Mouse (Mus musculus) cerebellum, adult 2 months (tissue): Measurements from ENCODE around the gene Thnsl1. TPM values are rescaled to one million over a fixed set of nuclear protein-coding genes. Genes with fewer than 3 reads are reported as not detected.
A peak's percentile ranks its signal among the peaks of the same experiment; 100 is the strongest.

Experiments
- DNase-seq, 2 experiments: peaks; one replicate each; pipeline ENCODE4 v3.0.0; 2021
- H3K27ac ChIP-seq: fragments of 200-500 bp; 2 replicates; pipeline ENCODE4 v1.5.1; 2012; ENCODE audit warnings: low read length, control low read depth, inconsistent platforms; ENCODE audit not compliant: insufficient read depth
- H3K27me3 ChIP-seq: fragments of 200-500 bp; 2 replicates; pipeline ENCODE4 v1.6.1; 2012; ENCODE audit warnings: inconsistent platforms, mild to moderate bottlenecking, low read length, moderate library complexity; ENCODE audit not compliant: control insufficient read depth, insufficient read depth
- H3K4me1 ChIP-seq: fragments of 200-500 bp; 2 replicates; pipeline ENCODE4 v1.6.1; 2011; ENCODE audit warnings: low read length; ENCODE audit not compliant: control insufficient read depth, insufficient read depth
- H3K4me3 ChIP-seq: fragments of 200-500 bp; replicated peaks from 2 replicates; pipeline ENCODE3; 2011; ENCODE audit warnings: mild to moderate bottlenecking, low read depth, low read length, control low read depth; ENCODE audit not compliant: insufficient read depth
- CTCF ChIP-seq: fragments of 200-500 bp; IDR thresholded peaks from 2 replicates; pipeline ENCODE4 v1.5.1; 2011; ENCODE audit warnings: low read depth, mild to moderate bottlenecking, control low read depth, low read length, moderate library complexity, borderline replicate concordance; ENCODE audit not compliant: insufficient read depth
- POLR2A ChIP-seq: fragments of 200-500 bp; IDR thresholded peaks from 2 replicates; pipeline ENCODE4 v1.6.1; 2011; ENCODE audit warnings: low read length, control low read depth, borderline replicate concordance; ENCODE audit not compliant: insufficient read depth
- WGBS: fragments of 180-500 bp; shearing (Covaris S2); methylation state at CpG from one replicate; pipeline ENCODE4 v1.1.7; 2018; 5-methylcytosine and 5-hydroxymethylcytosine counted together
- polyA plus RNA-seq: library from polyadenylated mRNA; depleted of rRNA; stranded (reverse); fragments of >200 nt; gene quantifications from 2 replicates; pipeline ENCODE4 v1.2.3, GENCODE M21; 2012

The Thnsl1 gene
- polyA plus RNA-seq, 1 experiment, result 11.5 TPM

DNA sequence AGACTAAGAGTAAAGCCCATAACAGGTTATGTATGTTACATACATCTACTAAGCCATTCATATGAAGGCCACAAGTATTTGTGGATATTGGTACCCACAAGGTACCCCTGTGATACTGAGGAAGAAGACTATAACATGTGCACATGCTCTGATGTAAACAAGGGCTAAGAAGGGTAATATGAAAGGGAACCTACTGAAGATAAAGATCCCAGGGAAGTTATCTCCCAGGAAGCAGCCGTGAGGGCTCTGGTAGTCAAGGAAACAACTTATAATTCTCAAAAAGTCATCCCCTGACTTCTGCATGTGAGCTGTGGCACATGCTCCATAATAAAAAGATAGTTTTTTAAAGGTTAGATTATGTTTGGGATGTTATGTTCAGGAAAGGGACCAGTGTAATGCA is 14.3 kb upstream of the Thnsl1 start:
- no peak for DNase-seq
- H3K27me3 ChIP-seq, result no peaks in the 10 kb centered on the region
- WGBS, result 86% methylated on average over 1 of the region's 1 CpGs
- TF ChIP-seq POLR2A, result no peak
- no peak for TF ChIP-seq CTCF
- no peak overlapping the region for H3K27ac ChIP-seq
- no peaks in the 10 kb centered on the region for H3K4me1 ChIP-seq
- H3K4me3 ChIP-seq, result no peak overlapping the region

DNA sequence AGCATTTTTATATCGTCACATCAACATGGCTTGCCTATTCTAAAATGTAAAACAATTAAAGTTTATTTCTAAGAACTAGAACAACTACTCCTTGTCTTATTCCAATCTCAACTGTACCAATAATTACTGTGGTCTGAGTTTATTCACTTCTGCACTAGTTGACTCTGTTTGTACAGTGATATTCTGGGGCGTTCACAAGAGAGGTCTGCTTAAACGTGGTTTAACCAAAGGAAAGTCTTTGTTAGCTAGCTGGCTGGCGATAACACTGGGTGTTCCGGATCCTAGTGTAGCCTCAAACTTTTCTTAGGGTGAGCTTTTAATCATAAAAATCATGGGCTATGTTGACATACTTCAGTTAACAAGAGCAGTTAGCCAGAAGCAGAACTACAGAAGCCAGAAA is 10.3 kb upstream of the Thnsl1 start:
- no peaks in the 10 kb centered on the region for H3K27me3 ChIP-seq
- H3K4me1 ChIP-seq, result no peaks in the 10 kb centered on the region
- no peak overlapping the region for H3K4me3 ChIP-seq
- no peak for TF ChIP-seq CTCF
- no peak for TF ChIP-seq POLR2A
- no peak for DNase-seq
- no peak overlapping the region for H3K27ac ChIP-seq
- WGBS, result 92% methylated on average over 5 of the region's 5 CpGs

DNA sequence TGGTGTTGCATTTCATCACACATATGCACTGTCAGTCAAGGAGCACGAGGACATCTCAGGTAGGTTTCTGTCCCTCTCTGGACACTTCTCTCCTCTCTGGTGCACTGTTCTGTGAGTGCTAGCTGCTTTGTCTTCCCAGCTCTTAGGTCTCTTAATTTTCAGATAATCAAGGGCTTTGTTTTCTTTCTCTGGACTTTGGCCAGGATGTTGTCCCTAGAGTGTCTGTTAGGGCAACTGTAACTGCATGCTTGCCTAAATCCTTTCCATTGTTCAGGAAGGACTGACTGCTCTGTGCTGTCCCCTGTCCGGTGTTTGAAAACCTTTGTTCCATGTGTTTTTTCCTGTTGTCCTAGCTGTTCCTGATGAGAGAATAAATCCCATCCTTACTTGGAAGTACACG is 6.5 kb upstream of the Thnsl1 start:
- 36% methylated on average over 3 of the region's 3 CpGs for WGBS
- H3K4me3 ChIP-seq, result no peak overlapping the region
- H3K4me1 ChIP-seq, result no peaks in the 10 kb centered on the region
- no peak for DNase-seq
- H3K27me3 ChIP-seq, result no peaks in the 10 kb centered on the region
- TF ChIP-seq CTCF, result no peak
- TF ChIP-seq POLR2A, result no peak
- no peak overlapping the region for H3K27ac ChIP-seq

DNA sequence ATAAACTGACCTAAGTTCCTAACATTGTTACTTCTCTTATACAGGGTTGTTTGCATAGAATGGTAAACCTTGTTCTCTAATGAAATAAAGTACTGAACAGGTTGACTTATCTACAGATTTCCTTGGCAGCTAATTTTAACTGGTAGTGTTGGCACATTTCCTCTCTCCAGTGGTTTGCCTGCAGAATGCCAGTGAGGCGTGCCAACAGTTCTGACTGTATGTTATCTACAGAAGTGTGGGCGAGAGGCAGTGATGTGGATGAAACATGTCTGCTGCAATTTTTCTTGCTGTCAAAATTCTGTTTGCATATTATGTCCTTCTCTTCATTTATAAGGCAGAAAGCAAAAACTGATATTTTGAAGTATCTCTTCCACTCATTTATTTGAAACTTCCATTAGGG is 2.8 kb upstream of the Thnsl1 start:
- no peak for DNase-seq
- 41% methylated on average over 2 of the region's 2 CpGs for WGBS
- TF ChIP-seq CTCF (no peak), POLR2A (no peak)
- Histone ChIP-seq H3K27me3 (no peaks in the 10 kb centered on the region), H3K27ac (no peak overlapping the region), H3K4me1 (peaks cover 3% of the 10 kb centered on the region; the same call in 1 of the 2 replicates), H3K4me3 (no peak overlapping the region)

- Histone ChIP-seq H3K27ac (peak overlapping the region; percentile 19), H3K4me3 (peak overlapping the region; percentile 75), H3K27me3 (no peaks in the 10 kb centered on the region), H3K4me1 (peaks cover 3% of the 10 kb centered on the region; the same call in 1 of the 2 replicates)
- TF ChIP-seq POLR2A, result no peak
- TF ChIP-seq CTCF, result no peak
- DNase-seq, result no peak
- WGBS, result under 1% methylated on average over 19 of the region's 19 CpGs
These were observed 271 bp downstream of the Thnsl1 start for GRCm38 (mm10) chr2:21205831-21206159.

DNA sequence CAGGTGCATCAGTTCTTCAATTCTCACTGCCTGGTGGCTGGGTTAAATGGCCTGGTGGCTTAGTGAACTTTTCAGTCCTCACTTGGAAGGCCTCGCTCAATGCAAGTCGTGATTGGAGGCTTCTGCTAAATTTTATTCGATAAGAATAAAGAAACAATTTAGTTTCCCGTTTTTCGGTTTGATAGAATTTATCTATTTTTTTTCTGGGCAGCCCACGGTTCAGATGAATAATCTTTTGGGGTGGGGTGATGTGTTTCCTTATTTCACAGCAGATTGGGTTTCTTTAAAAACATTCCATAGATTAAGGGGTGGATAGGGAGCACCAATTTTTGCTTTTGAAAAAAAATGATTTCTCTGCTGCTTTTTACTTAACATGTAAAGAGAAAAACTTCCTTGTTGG is 754 bp downstream of the Thnsl1 start:
- TF ChIP-seq CTCF (no peak), POLR2A (no peak)
- WGBS, result 31% methylated on average over 6 of the region's 6 CpGs

DNA sequence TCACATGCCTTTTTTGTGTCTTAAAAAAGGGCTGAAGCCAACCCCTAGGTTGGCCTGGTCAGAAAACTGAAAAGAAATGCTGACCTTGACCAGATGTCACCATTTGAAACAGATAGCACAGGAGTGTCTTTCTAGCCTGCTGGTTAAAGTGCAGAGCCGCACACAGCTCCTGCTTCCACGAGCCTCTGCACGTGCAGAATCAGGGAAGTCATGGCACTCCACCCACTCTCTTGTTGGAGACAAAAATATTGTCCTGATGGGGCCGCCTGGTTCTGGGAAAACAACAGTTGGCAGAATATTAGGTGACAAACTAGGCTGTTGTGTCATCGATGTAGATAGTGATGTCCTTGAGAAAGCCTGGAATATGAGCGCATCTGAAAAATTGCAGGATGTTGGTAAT is 5.8 kb downstream of the Thnsl1 start:
- TF ChIP-seq CTCF (no peak), POLR2A (no peak)
- Histone ChIP-seq H3K4me3 (no peak overlapping the region), H3K4me1 (peaks cover 3% of the 10 kb centered on the region; the same call in 1 of the 2 replicates), H3K27ac (no peak overlapping the region), H3K27me3 (no peaks in the 10 kb centered on the region)
- WGBS, result 81% methylated on average over 6 of the region's 6 CpGs
- no peak for DNase-seq

More for the DNA sequence above, 754 bp downstream of the Thnsl1 start:
- H3K4me1 ChIP-seq, result peaks cover 3% of the 10 kb centered on the region; the same call in 1 of the 2 replicates
- no peaks in the 10 kb centered on the region for H3K27me3 ChIP-seq
- peak overlapping the region; percentile 75 for H3K4me3 ChIP-seq
- H3K27ac ChIP-seq, result no peak overlapping the region
- DNase-seq, result no peak

DNA sequence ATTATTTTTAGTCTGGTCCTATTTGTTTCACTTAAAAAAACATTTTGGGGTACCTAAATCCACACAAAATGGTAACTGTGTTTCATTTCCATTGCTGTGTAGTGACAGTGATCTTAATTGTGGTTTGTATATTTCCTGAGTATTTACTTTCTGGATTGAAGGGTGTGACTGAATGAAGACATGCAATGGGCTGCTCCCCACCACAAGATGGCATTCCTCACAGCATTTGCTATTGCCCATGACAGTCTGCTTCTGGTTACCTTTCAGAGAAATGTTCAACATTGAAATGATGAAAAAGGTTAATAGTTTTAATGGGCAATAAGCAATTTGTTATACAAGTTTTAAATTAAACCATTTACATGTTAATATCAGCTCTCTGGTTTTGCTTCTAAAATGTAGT is 8.8 kb downstream of the Thnsl1 start:
- no peaks in the 10 kb centered on the region for H3K27me3 ChIP-seq
- H3K27ac ChIP-seq, result no peak overlapping the region
- TF ChIP-seq CTCF (peak; percentile 63; the same call in 1 of the 2 replicates), POLR2A (no peak)
- peak in 1 of 2 experiments; percentile 37 for DNase-seq
- H3K4me3 ChIP-seq, result no peak overlapping the region
- H3K4me1 ChIP-seq, result no peaks in the 10 kb centered on the region

DNA sequence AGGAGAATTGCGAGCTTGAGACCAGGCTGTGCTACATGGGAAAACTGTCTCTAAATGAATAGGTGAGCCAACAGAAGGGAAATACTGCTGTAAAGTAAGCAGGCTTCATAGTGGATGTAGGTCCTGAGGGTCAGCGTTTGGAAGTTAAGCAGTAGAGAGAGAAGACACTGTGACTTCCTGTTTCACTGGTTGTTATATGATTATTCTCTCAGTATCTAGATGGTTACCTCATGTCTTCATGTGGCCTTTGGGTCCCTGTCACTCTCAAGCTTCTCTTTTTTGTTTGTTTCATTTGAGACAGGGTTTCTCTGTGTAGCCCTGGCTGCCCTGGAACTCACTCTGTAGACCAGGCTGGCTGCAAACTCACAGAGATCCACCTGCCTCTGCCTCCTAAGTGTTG is 9.8 kb downstream of the Thnsl1 start:
- no peaks in the 10 kb centered on the region for H3K27me3 ChIP-seq
- 99% methylated on average over 2 of the region's 2 CpGs for WGBS
- TF ChIP-seq POLR2A, result no peak
- TF ChIP-seq CTCF, result no peak
- no peaks in the 10 kb centered on the region for H3K4me1 ChIP-seq
- DNase-seq, result no peak
- no peak overlapping the region for H3K4me3 ChIP-seq
- no peak overlapping the region for H3K27ac ChIP-seq
